Mouse (Mus musculus): ENCODE results near the gene Gm49673.
"Not testable (repeated sequence)": the region's sequence is repeated elsewhere in the genome, so short reads cannot be mapped to it uniquely, and the experiment has no call there.

Gene Gm49673

DNA sequence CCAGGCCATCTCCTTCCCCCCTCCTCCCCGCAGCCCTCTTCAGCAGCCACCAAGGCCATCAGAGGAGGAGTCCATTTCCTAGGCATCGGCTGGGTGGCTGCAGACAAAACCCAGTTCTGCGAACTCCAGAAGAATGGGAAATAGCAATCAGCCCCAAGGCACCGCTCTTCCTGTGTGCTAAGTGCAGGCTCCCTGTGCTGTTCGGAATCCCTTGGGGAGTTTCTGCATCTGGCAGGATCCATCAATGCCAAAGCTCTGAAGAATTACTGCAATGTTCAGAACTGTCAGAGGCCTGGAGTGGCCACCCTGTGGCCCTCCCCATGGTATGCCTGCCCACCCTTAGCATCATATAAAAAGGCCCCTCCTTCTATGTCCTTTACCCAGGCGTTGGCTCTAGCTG is 110.6 kb downstream of the Gm49673 start:
- DNase-seq = not testable (repeated sequence)
